Mouse (Mus musculus): ENCODE data around the gene Plxdc1.
"Not testable (repeated sequence)": the region's sequence is repeated elsewhere in the genome, so short reads cannot be mapped to it uniquely, and the experiment has no call there.

Gene Plxdc1

GRCm38 (mm10) chr11:97958641-97959299 lies 27.5 kb downstream of the Plxdc1 start:
- no peak for ATAC-seq (ENCODE audit: insufficient number of reproducible peaks, low FRiP score, low TSS enrichment)

- peak; percentile 78; the same call in 1 of the 2 replicates for ATAC-seq (ENCODE audit: insufficient number of reproducible peaks, low FRiP score, low TSS enrichment)
Observed at GRCm38 (mm10) chr11:97956905-97957560, 29.2 kb downstream of the Plxdc1 start.

GRCm38 (mm10) chr11:97955915-97956314 lies 30.3 kb downstream of the Plxdc1 start:
- ATAC-seq (ENCODE audit: insufficient number of reproducible peaks, low FRiP score, low TSS enrichment): no peak

GRCm38 (mm10) chr11:97955146-97955902 lies 30.9 kb downstream of the Plxdc1 start:
- ATAC-seq (ENCODE audit: insufficient number of reproducible peaks, low FRiP score, low TSS enrichment): no peak

GRCm38 (mm10) chr11:97954469-97955141 lies 31.6 kb downstream of the Plxdc1 start:
- ATAC-seq (ENCODE audit: insufficient number of reproducible peaks, low FRiP score, low TSS enrichment): no peak

GRCm38 (mm10) chr11:97953939-97954275 lies 32.3 kb downstream of the Plxdc1 start:
- ATAC-seq (ENCODE audit: insufficient number of reproducible peaks, low FRiP score, low TSS enrichment): no peak

- no peak for ATAC-seq (ENCODE audit: insufficient number of reproducible peaks, low FRiP score, low TSS enrichment)
Observed at GRCm38 (mm10) chr11:97953179-97953938, 32.9 kb downstream of the Plxdc1 start.

- no peak for ATAC-seq (ENCODE audit: insufficient number of reproducible peaks, low FRiP score, low TSS enrichment)
Observed at GRCm38 (mm10) chr11:97952367-97953006, 33.8 kb downstream of the Plxdc1 start.

- no peak for ATAC-seq (ENCODE audit: insufficient number of reproducible peaks, low FRiP score, low TSS enrichment)
Observed at GRCm38 (mm10) chr11:97949703-97950475, 36.4 kb downstream of the Plxdc1 start.

- no peak for ATAC-seq (ENCODE audit: insufficient number of reproducible peaks, low FRiP score, low TSS enrichment)
Observed at GRCm38 (mm10) chr11:97947426-97947825, 38.8 kb downstream of the Plxdc1 start.

- ATAC-seq (ENCODE audit: insufficient number of reproducible peaks, low FRiP score, low TSS enrichment): not testable (repeated sequence)
Observed at GRCm38 (mm10) chr11:97945738-97946289, 40.4 kb downstream of the Plxdc1 start.

GRCm38 (mm10) chr11:97945031-97945430 lies 41.2 kb downstream of the Plxdc1 start:
- no peak for ATAC-seq (ENCODE audit: insufficient number of reproducible peaks, low FRiP score, low TSS enrichment)

GRCm38 (mm10) chr11:97943256-97943655 lies 43.0 kb downstream of the Plxdc1 start:
- ATAC-seq (ENCODE audit: insufficient number of reproducible peaks, low FRiP score, low TSS enrichment): no peak

- no peak for ATAC-seq (ENCODE audit: insufficient number of reproducible peaks, low FRiP score, low TSS enrichment)
Observed at GRCm38 (mm10) chr11:97942420-97943111, 43.7 kb downstream of the Plxdc1 start.

- ATAC-seq (ENCODE audit: insufficient number of reproducible peaks, low FRiP score, low TSS enrichment): no peak
Observed at GRCm38 (mm10) chr11:97937469-97938105, 48.7 kb downstream of the Plxdc1 start.

GRCm38 (mm10) chr11:97936758-97937157 lies 49.5 kb downstream of the Plxdc1 start:
- ATAC-seq (ENCODE audit: insufficient number of reproducible peaks, low FRiP score, low TSS enrichment): no peak

- no peak for ATAC-seq (ENCODE audit: insufficient number of reproducible peaks, low FRiP score, low TSS enrichment)
Observed at GRCm38 (mm10) chr11:97935913-97936575, 50.2 kb downstream of the Plxdc1 start.

All from cerebellum, adult (tissue).